Mouse (Mus musculus): ENCODE data around the gene Zfp280d. TPM values are rescaled to one million over a fixed set of nuclear protein-coding genes. Genes with fewer than 3 reads are reported as not detected.

Gene Zfp280d
- polyA plus RNA-seq, 1 experiment from 2014 or later, result 34.0 TPM

- Histone ChIP-seq H3K27me3 (replicated peaks) (no peaks in the 10 kb centered on the region), H3K4me3 (replicated peaks) (no peak overlapping the region), H3K27ac (replicated peaks) (no peak overlapping the region), H3K36me3 (no peaks in the 10 kb centered on the region), H3K4me1 (peaks cover 5% of the 10 kb centered on the region; the same call in 1 of the 2 replicates), H3K4me2 (no peak overlapping the region), H3K9me3 (replicated peaks) (no peaks in the 10 kb centered on the region), H3K9ac (replicated peaks) (no peak overlapping the region)
- ATAC-seq (ENCODE audit: low FRiP score), result no peak
- WGBS, result 86% methylated on average over 8 of the region's 8 CpGs
Measured at GRCm38 (mm10) chr9:72404446-72404845, 129.8 kb downstream of the Zfp280d start.

GRCm38 (mm10) chr9:72404934-72405333 lies 130.3 kb downstream of the Zfp280d start:
- no peak for ATAC-seq (ENCODE audit: low FRiP score)
- WGBS, result 73% methylated on average over 3 of the region's 3 CpGs
- no peak overlapping the region for H3K4me2 ChIP-seq
- H3K27me3 ChIP-seq (replicated peaks), result no peaks in the 10 kb centered on the region
- H3K9ac ChIP-seq (replicated peaks), result no peak overlapping the region
- no peak overlapping the region for H3K27ac ChIP-seq (replicated peaks)
- no peak overlapping the region for H3K4me3 ChIP-seq (replicated peaks)
- no peaks in the 10 kb centered on the region for H3K36me3 ChIP-seq
- no peaks in the 10 kb centered on the region for H3K9me3 ChIP-seq (replicated peaks)
- peaks cover 5% of the 10 kb centered on the region; the same call in 1 of the 2 replicates for H3K4me1 ChIP-seq

GRCm38 (mm10) chr9:72405882-72406638 lies 131.4 kb downstream of the Zfp280d start:
- H3K4me2 ChIP-seq, result no peak overlapping the region
- H3K27me3 ChIP-seq (replicated peaks), result no peaks in the 10 kb centered on the region
- H3K9ac ChIP-seq (replicated peaks), result no peak overlapping the region
- H3K4me3 ChIP-seq (replicated peaks), result no peak overlapping the region
- no peaks in the 10 kb centered on the region for H3K9me3 ChIP-seq (replicated peaks)
- WGBS, result 91% methylated on average over 9 of the region's 9 CpGs
- peaks cover 5% of the 10 kb centered on the region; the same call in 1 of the 2 replicates for H3K4me1 ChIP-seq
- ATAC-seq (ENCODE audit: low FRiP score), result no peak
- no peak overlapping the region for H3K27ac ChIP-seq (replicated peaks)
- H3K36me3 ChIP-seq, result no peaks in the 10 kb centered on the region

- Histone ChIP-seq H3K4me3 (replicated peaks) (peak overlapping the region; percentile 30), H3K36me3 (no peaks in the 10 kb centered on the region), H3K9ac (replicated peaks) (no peak overlapping the region), H3K4me2 (peak overlapping the region; percentile 55), H3K27ac (replicated peaks) (no peak overlapping the region), H3K9me3 (replicated peaks) (no peaks in the 10 kb centered on the region), H3K4me1 (peaks cover 5% of the 10 kb centered on the region; the same call in 1 of the 2 replicates), H3K27me3 (replicated peaks) (no peaks in the 10 kb centered on the region)
- 10% methylated on average over 12 of the region's 12 CpGs for WGBS
- peak; percentile 82 for ATAC-seq (ENCODE audit: low FRiP score)
Measured at GRCm38 (mm10) chr9:72408131-72408586, 133.5 kb downstream of the Zfp280d start.

- Histone ChIP-seq H3K27me3 (replicated peaks) (no peaks in the 10 kb centered on the region), H3K9me3 (replicated peaks) (no peaks in the 10 kb centered on the region), H3K4me1 (no peaks in the 10 kb centered on the region), H3K36me3 (no peaks in the 10 kb centered on the region), H3K4me3 (replicated peaks) (no peak overlapping the region), H3K4me2 (no peak overlapping the region), H3K9ac (replicated peaks) (no peak overlapping the region), H3K27ac (replicated peaks) (no peak overlapping the region)
- WGBS, result 47% methylated on average over 15 of the region's 15 CpGs
- no peak for ATAC-seq (ENCODE audit: low FRiP score)
Measured at GRCm38 (mm10) chr9:72409381-72410225, 134.9 kb downstream of the Zfp280d start.

- no peak overlapping the region for H3K9ac ChIP-seq (replicated peaks)
- WGBS, result 93% methylated on average over 2 of the region's 2 CpGs
- no peak for ATAC-seq (ENCODE audit: low FRiP score)
Measured at GRCm38 (mm10) chr9:72411746-72412145, 137.1 kb downstream of the Zfp280d start.

More at GRCm38 (mm10) chr9:72411746-72412145, 137.1 kb downstream of the Zfp280d start:
- H3K4me3 ChIP-seq (replicated peaks), result no peak overlapping the region
- no peak overlapping the region for H3K27ac ChIP-seq (replicated peaks)
- H3K27me3 ChIP-seq (replicated peaks), result no peaks in the 10 kb centered on the region
- no peaks in the 10 kb centered on the region for H3K9me3 ChIP-seq (replicated peaks)
- no peak overlapping the region for H3K4me2 ChIP-seq
- H3K4me1 ChIP-seq, result no peaks in the 10 kb centered on the region
- no peaks in the 10 kb centered on the region for H3K36me3 ChIP-seq

Other genes with a start within 250 kb of the Zfp280d start
- gene Tcf12, start 163.0 kb upstream of the Zfp280d start, polyA plus RNA-seq (2015; fragmentation: Nextera tagmentation; extraction: Ambion mirVana), result 53.7 and 57.2 TPM in 2 replicates
- 6.4 and 13.2 TPM in 2 replicates for gene Mns1, start 163.2 kb downstream of the Zfp280d start, polyA plus RNA-seq (2015; fragmentation: Nextera tagmentation; extraction: Ambion mirVana)
- gene Tex9, start 217.4 kb downstream of the Zfp280d start, polyA plus RNA-seq (2015; fragmentation: Nextera tagmentation; extraction: Ambion mirVana), result 26.8 and 36.0 TPM in 2 replicates